Mouse (Mus musculus): ENCODE data around the gene Ndufa11. TPM values are rescaled to one million over a fixed set of nuclear protein-coding genes. Genes with fewer than 3 reads are reported as not detected.

Gene Ndufa11
- polyA plus RNA-seq, 1 experiment = 75.1 TPM

DNA sequence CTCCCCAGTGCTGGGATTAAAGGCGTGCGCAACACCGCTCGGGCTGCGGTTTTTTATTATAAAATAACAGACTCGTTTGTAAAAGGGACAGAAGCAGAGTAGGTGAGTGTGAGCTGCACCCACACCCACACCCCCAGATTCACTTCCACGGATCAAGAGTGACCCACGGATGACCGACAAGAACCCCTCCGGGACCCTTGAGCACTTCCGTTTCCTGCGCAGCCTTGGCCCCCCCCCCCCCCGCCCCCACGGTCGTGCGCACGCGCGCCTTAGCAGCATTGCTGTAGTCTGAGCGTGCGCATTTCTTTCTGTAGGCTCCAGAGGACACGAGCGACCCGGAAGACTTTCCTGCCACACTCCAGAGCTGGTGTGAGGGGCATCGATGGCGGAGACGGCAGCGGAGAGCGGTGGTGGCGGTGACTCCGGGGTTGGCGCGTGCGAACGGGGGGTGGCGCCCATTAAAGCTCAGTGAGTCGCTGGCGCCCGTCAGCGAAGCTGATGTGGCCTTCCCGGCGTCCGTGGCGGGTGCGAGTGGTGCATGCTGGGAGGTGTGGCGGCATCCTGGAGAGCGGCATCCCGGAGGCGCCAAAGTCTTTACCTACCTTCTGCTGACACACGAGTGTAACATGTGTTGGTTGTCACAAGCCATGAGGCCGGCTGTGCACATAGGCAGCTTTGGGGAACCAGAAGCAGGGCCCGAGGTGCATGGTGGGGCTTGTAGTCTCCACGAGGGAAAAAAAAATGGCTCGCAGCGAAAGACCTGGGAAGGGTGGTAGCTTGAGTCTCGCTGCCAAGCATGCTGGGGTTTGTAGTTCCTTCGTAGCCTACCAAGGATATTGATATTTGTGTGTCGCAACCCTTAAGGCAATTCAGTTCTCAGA is 47.1 kb downstream of the Ndufa11 start, which contains the start of gene Dus3l:
TSS of gene Dus3l (plus strand) at position 284 of the 881 bp plus-strand sequence.
- Histone ChIP-seq H3K4me3 (ENCODE audit: insufficient read depth, low read length) (peak within 1 kb of the TSS; percentile 97), H3K4me1 (ENCODE audit: control insufficient read depth, insufficient read depth, low read length) (peaks cover 2% of the 10 kb centered on the region; the same call in 1 of the 2 replicates), H3K27ac (ENCODE audit: insufficient read depth, low read depth, low read length) (peak within 1 kb of the TSS; percentile 94)
- peak; percentile 79; the same call in 1 of the 2 replicates for TF ChIP-seq POLR2A (IDR thresholded peaks at IDR 0.05; ENCODE audit: borderline replicate concordance, low read depth, low read length)
- no peak for TF ChIP-seq CTCF (IDR thresholded peaks at IDR 0.05; ENCODE audit: low read depth, low read length)

DNA sequence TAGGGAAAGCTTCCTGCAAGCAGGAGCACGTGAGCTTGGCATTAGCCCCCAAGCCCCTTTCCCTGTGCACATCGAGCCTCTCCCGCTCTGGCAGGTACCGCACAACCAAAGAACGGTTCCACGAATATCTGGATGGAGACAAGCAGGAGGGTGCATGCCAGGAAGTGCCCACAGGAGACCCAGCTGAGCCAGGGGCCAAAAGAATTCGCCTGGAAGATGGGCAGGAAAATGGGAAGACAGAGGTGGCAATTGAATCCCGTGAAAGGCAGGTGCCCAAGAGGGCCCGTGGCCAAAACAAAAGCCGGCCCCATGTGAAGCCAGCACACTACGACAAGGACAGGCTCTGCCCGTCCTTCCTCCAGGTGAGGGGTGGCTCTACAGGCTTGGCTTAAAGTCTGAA is 47.9 kb downstream of the Ndufa11 start:
- peak overlapping the region; percentile 97 for H3K4me3 ChIP-seq (ENCODE audit: insufficient read depth, low read length)
- no peak for TF ChIP-seq POLR2A (IDR thresholded peaks at IDR 0.05; ENCODE audit: borderline replicate concordance, low read depth, low read length)
- TF ChIP-seq CTCF (IDR thresholded peaks at IDR 0.05; ENCODE audit: low read depth, low read length) = no peak
- H3K27ac ChIP-seq (ENCODE audit: insufficient read depth, low read depth, low read length) = peak overlapping the region; percentile 94; the same call in 1 of the 2 replicates
- H3K4me1 ChIP-seq (ENCODE audit: control insufficient read depth, insufficient read depth, low read length) = peaks cover 2% of the 10 kb centered on the region; the same call in 1 of the 2 replicates

DNA sequence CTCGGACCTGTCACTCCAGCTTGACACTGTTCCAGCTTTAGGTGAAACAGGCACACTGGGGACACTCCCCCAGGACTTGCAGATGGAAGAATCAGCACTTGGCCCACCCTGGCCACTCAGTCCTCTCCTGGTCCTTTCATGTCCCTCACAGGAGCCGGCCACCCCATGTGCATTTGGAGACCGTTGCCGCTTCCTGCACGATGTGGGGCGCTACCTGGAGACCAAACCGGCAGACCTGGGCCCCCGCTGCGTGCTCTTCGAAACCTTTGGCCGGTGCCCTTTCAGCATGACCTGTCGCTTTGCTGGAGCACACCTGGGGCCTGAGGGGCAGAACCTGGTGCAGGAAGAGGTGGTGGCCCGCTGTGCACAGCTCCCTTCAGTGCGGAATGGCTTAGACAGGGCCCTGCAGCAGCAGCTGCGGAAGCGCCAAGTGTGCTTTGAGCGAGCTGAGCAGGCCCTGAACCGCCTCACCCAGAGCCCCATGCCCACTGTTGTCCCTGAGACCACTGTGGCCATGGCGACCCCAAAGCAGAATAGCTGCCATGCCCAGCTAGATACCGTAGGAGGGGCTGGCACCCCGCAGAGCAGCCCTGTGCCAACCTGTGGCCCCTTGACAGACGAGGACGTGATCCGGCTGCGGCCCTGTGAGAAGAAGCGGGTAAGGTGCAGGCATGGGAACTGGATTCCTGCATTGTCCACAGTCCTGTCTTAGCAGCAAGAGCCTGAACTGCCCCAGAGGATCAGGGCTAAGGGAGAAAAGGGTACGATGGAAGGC is 49.3 kb downstream of the Ndufa11 start:
- no peak overlapping the region for H3K27ac ChIP-seq (ENCODE audit: insufficient read depth, low read depth, low read length)

DNA sequence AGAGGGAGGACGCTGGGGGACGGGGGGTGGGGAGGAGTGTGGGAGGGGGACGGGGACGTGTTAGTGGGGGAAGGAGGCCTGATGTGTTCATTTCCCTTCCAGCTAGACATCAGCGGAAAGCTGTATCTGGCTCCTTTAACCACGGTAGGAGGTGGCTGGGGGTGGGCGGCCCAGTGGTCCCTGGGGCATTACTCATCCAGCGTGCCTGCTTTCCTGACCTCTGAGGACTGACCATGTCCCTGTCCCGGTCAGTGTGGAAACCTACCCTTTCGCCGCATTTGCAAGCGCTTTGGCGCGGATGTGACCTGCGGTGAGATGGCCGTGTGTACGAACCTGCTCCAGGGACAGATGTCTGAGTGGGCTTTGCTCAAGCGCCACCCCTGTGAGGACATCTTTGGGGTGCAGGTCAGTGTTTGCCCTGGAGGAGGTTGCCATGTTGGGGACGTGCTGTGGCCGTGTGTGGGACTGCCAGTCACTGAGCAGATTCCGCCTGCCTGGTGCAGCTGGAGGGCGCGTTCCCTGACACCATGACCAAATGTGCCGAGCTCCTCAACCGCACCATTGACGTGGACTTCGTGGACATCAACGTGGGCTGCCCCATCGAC is 50.1 kb downstream of the Ndufa11 start:
- TF ChIP-seq POLR2A (IDR thresholded peaks at IDR 0.05; ENCODE audit: borderline replicate concordance, low read depth, low read length) (no peak), CTCF (IDR thresholded peaks at IDR 0.05; ENCODE audit: low read depth, low read length) (no peak)
- no peak overlapping the region for H3K4me3 ChIP-seq (ENCODE audit: insufficient read depth, low read length)
- H3K4me1 ChIP-seq (ENCODE audit: control insufficient read depth, insufficient read depth, low read length) = no peaks in the 10 kb centered on the region
- no peak overlapping the region for H3K27ac ChIP-seq (ENCODE audit: insufficient read depth, low read depth, low read length)

More for the DNA sequence above, 49.3 kb downstream of the Ndufa11 start:
- Histone ChIP-seq H3K4me3 (ENCODE audit: insufficient read depth, low read length) (no peak overlapping the region), H3K4me1 (ENCODE audit: control insufficient read depth, insufficient read depth, low read length) (peaks cover 2% of the 10 kb centered on the region; the same call in 1 of the 2 replicates)
- TF ChIP-seq POLR2A (IDR thresholded peaks at IDR 0.05; ENCODE audit: borderline replicate concordance, low read depth, low read length) = no peak
- TF ChIP-seq CTCF (IDR thresholded peaks at IDR 0.05; ENCODE audit: low read depth, low read length) = no peak

DNA sequence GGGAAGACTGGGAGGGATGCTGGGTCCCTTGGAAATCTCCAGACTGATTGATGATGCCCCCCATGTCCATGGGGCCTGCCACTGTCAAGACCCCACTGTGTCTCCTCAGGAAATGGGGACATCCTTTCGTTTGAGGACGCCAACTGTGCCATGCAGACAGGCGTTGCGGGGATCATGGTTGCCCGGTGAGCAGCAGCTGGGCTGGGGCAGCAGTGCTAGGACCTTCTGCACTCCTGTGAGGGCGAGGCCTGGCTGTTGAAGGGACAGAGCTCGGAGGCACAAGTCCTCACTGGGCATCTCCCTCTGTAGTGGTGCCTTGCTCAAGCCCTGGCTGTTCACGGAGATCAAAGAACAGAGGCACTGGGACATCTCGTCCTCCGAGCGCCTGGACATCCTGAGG is 51.4 kb downstream of the Ndufa11 start:
- H3K4me1 ChIP-seq (ENCODE audit: control insufficient read depth, insufficient read depth, low read length) = no peaks in the 10 kb centered on the region
- H3K27ac ChIP-seq (ENCODE audit: insufficient read depth, low read depth, low read length) = no peak overlapping the region
- no peak overlapping the region for H3K4me3 ChIP-seq (ENCODE audit: insufficient read depth, low read length)
- no peak for TF ChIP-seq POLR2A (IDR thresholded peaks at IDR 0.05; ENCODE audit: borderline replicate concordance, low read depth, low read length)

DNA sequence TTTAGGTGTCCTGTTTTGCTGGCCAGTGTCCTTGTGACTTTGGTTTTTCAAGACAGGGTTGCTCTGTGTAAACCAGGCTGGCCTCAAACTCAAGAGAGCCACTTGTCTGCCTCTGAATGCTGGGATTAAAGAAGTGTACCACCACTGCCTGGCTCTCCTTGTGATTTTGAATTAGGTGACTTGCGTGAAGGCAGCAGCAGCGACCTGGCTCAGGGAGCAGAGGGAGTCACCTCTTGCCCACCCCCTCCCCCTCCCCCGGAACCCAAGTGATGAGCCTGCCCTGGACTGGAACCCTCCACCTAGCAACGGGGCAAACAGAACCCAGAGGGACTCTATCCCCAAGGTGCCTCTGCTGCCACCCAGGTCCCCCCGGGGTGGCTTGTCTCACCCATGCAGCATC is 52.4 kb downstream of the Ndufa11 start, which contains the start of gene Prr22:
TSS of gene Prr22 (plus strand) at position 301 of the 400 bp plus-strand sequence.
- H3K27ac ChIP-seq (ENCODE audit: insufficient read depth, low read depth, low read length) = no peak within 1 kb of the TSS
- no peak within 1 kb of the TSS for H3K4me3 ChIP-seq (ENCODE audit: insufficient read depth, low read length)
- TF ChIP-seq CTCF (IDR thresholded peaks at IDR 0.05; ENCODE audit: low read depth, low read length) (no peak), POLR2A (IDR thresholded peaks at IDR 0.05; ENCODE audit: borderline replicate concordance, low read depth, low read length) (no peak)
- H3K4me1 ChIP-seq (ENCODE audit: control insufficient read depth, insufficient read depth, low read length) = no peaks in the 10 kb centered on the region

Other genes starting within 250 kb of the Ndufa11 start
- gene Ptprs, start 241.3 kb upstream of the Ndufa11 start, polyA plus RNA-seq (2012; ENCODE audit: insufficient read depth, insufficient read length, missing spikeins) = 75.2 and 77.2 TPM in 2 replicates
- gene Znrf4, start 205.3 kb upstream of the Ndufa11 start, polyA plus RNA-seq (2012; ENCODE audit: insufficient read depth, insufficient read length, missing spikeins) = not detected in 2 replicates
- 1.6 and 2.1 TPM in 2 replicates for gene Gm20219, start 163.4 kb upstream of the Ndufa11 start, polyA plus RNA-seq (2012; ENCODE audit: insufficient read depth, insufficient read length, missing spikeins)
- gene Safb2, start 133.2 kb upstream of the Ndufa11 start, polyA plus RNA-seq (2012; ENCODE audit: insufficient read depth, insufficient read length, missing spikeins) = 164 and 176 TPM in 2 replicates
- 73.7 and 75.6 TPM in 2 replicates for gene Safb, start 132.9 kb upstream of the Ndufa11 start, polyA plus RNA-seq (2012; ENCODE audit: insufficient read depth, insufficient read length, missing spikeins)
- gene 2410015M20Rik, start 108.0 kb upstream of the Ndufa11 start, polyA plus RNA-seq (2012; ENCODE audit: insufficient read depth, insufficient read length, missing spikeins) = 80.8 and 87.4 TPM in 2 replicates
- 507 and 564 TPM in 2 replicates for gene Rpl36, start 104.4 kb upstream of the Ndufa11 start, polyA plus RNA-seq (2012; ENCODE audit: insufficient read depth, insufficient read length, missing spikeins)
- 29.6 and 29.9 TPM in 2 replicates for gene Lonp1, start 90.9 kb upstream of the Ndufa11 start, polyA plus RNA-seq (2012; ENCODE audit: insufficient read depth, insufficient read length, missing spikeins)
- gene Catsperd, start 89.6 kb upstream of the Ndufa11 start, polyA plus RNA-seq (2012; ENCODE audit: insufficient read depth, insufficient read length, missing spikeins) = not detected in 2 replicates
- gene Ranbp3, start 44.5 kb upstream of the Ndufa11 start, polyA plus RNA-seq (2012; ENCODE audit: insufficient read depth, insufficient read length, missing spikeins) = 36.9 and 38.5 TPM in 2 replicates
- 11.0 and 13.7 TPM in 2 replicates for gene Vmac, start 255 bp downstream of the Ndufa11 start, polyA plus RNA-seq (2012; ENCODE audit: insufficient read depth, insufficient read length, missing spikeins)
- gene Nrtn, start 39.8 kb downstream of the Ndufa11 start, polyA plus RNA-seq (2012; ENCODE audit: insufficient read depth, insufficient read length, missing spikeins) = 0.55 and 0.80 TPM in 2 replicates
- 21.4 and 24.9 TPM in 2 replicates for gene Dus3l, start 47.0 kb downstream of the Ndufa11 start, polyA plus RNA-seq (2012; ENCODE audit: insufficient read depth, insufficient read length, missing spikeins)
- not detected in 2 replicates for gene Prr22, start 52.5 kb downstream of the Ndufa11 start, polyA plus RNA-seq (2012; ENCODE audit: insufficient read depth, insufficient read length, missing spikeins)
- gene Rfx2, start 113.2 kb downstream of the Ndufa11 start, polyA plus RNA-seq (2012; ENCODE audit: insufficient read depth, insufficient read length, missing spikeins) = 1.1 and 1.2 TPM in 2 replicates
- gene Acsbg2, start 156.7 kb downstream of the Ndufa11 start, polyA plus RNA-seq (2012; ENCODE audit: insufficient read depth, insufficient read length, missing spikeins) = not detected in 2 replicates
- gene 1700061G19Rik, start 157.7 kb downstream of the Ndufa11 start, polyA plus RNA-seq (2012; ENCODE audit: insufficient read depth, insufficient read length, missing spikeins) = not detected in 2 replicates
- 10.8 and 15.5 TPM in 2 replicates for gene Mllt1, start 217.6 kb downstream of the Ndufa11 start, polyA plus RNA-seq (2012; ENCODE audit: insufficient read depth, insufficient read length, missing spikeins)